Mouse (Mus musculus) lung, postnatal 0 days (tissue): ENCODE results near the gene Rex1bd.

Source experiments
- CTCF ChIP-seq: IDR thresholded peaks from 2 replicates; pipeline ENCODE4 v1.5.1; 2016; ENCODE audit warnings: antibody characterized with exemption, mild to moderate bottlenecking
- EP300 ChIP-seq: IDR thresholded peaks from 2 replicates; pipeline ENCODE4 v1.6.1; 2016; ENCODE audit warnings: antibody characterized with exemption, mild to moderate bottlenecking, control low read depth

DNA sequence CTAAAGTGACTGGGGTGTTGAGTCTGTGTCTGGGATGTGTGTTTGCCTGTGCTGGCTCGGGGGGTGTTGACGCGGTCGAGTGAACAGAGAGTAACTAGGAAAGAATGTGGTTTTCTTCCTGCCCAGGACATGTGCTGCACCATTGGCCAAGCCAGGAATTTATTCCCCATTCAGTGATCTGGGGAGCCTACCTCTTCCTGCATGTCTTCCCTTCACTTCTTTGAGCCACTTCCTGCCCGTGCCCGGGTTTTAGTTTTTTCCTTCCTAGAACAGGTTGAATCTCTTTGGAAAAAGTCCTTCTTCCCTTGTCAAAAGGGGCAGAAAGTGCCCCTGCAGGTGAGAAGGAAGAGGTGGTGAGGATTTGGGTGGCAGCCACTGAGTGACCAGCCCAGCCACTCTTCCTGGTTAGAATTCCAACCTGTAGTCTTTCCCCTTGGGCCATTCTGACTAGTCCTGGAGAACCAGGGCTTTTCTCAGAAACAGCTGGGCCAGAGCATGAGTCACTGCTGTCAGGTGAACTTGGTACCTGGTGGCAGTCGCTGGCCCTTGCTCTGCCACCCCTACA is 34.0 kb upstream of the Rex1bd start:
- TF ChIP-seq EP300 (no peak; the same call in 1 of the 2 replicates), CTCF (no peak)
